Mouse (Mus musculus) C2C12 (cell line): Measurements from ENCODE around the gene Acsbg2. TPM values are rescaled to one million over a fixed set of nuclear protein-coding genes. Genes with fewer than 3 reads are reported as not detected.
"Not testable (repeated sequence)": the region's sequence is repeated elsewhere in the genome, so short reads cannot be mapped to it uniquely, and the experiment has no call there.

Experiments
- H3K27me3 ChIP-seq: one replicate; pipeline ENCODE4 v1.6.1; 2011; ENCODE audit not compliant: control insufficient read depth, insufficient read depth, insufficient read length
- H3K36me3 ChIP-seq: one replicate; pipeline ENCODE4 v1.6.1; 2011; ENCODE audit not compliant: control insufficient read depth, insufficient read depth
- H3K4me3 ChIP-seq: one replicate; pipeline ENCODE4 v1.5.1; 2011; ENCODE audit warnings: mild to moderate bottlenecking, control low read depth; ENCODE audit not compliant: poor library complexity, insufficient read depth, severe bottlenecking
- H3K79me2 ChIP-seq: one replicate; pipeline ENCODE4 v1.6.1; 2011; ENCODE audit not compliant: control insufficient read depth, insufficient read depth
- H3K79me3 ChIP-seq: one replicate; pipeline ENCODE4 v1.6.1; 2011; ENCODE audit warnings: low read depth, control low read depth
- H3ac ChIP-seq: one replicate; pipeline ENCODE3; 2011; ENCODE audit warnings: low read depth; ENCODE audit not compliant: control insufficient read depth, insufficient read length
- CEBPB ChIP-seq: IDR thresholded peaks from one replicate; pipeline ENCODE4 v1.6.1; 2011; ENCODE audit warnings: low read depth, mild to moderate bottlenecking, control low read depth, moderate library complexity
- CTCF ChIP-seq: IDR thresholded peaks from one replicate; pipeline ENCODE4 v1.5.1; 2011; ENCODE audit not compliant: control insufficient read depth, insufficient read depth, insufficient read length
- FOSL1 ChIP-seq: IDR thresholded peaks from one replicate; pipeline ENCODE4 v1.8.0; 2011; ENCODE audit warnings: mild to moderate bottlenecking, low read length; ENCODE audit not compliant: poor library complexity, insufficient read depth, severe bottlenecking
- MAX ChIP-seq: IDR thresholded peaks from one replicate; pipeline ENCODE4 v1.6.1; 2011; ENCODE audit warnings: mild to moderate bottlenecking, control low read depth
- MYOD1 ChIP-seq: IDR thresholded peaks from one replicate; pipeline ENCODE4 v1.6.1; 2011; ENCODE audit warnings: low read depth; ENCODE audit not compliant: control insufficient read depth, insufficient read length
- MYOG ChIP-seq: IDR thresholded peaks from one replicate; pipeline ENCODE4 v1.6.1; 2011; ENCODE audit not compliant: control insufficient read depth, insufficient read length; ENCODE audit errors: extremely low read depth
- USF1 ChIP-seq: IDR thresholded peaks from one replicate; pipeline ENCODE4 v1.6.1; 2011; ENCODE audit warnings: low read depth, mild to moderate bottlenecking, control low read depth, moderate library complexity
- long read RNA-seq, 2 experiments: library from polyadenylated mRNA; unstranded; transcript quantifications; one replicate each; pipeline ENCODE4 v2.0.0; 2019 to 2020
- polyA plus RNA-seq: library from polyadenylated mRNA; unstranded; fragments of >200 nt; fragmentation: generic; extraction: Trizol; gene quantifications from one replicate; pipeline ENCODE4 v1.2.1, GENCODE M21; 2012; ENCODE audit warnings: missing spikeins

Gene Acsbg2
- not detected for polyA plus RNA-seq
- long read RNA-seq, experiment 1, result 0 reads
- long read RNA-seq, experiment 2, result 0 reads

GRCm38 (mm10) chr17:56874237-56874636, at the start of gene Acsbg2:
Gene Acsbg2 (minus strand): TSS chr17:56874447.
- Histone ChIP-seq H3K4me3 (no peak within 1 kb of the TSS), H3K79me2 (no peaks in the 10 kb centered on the region), H3ac (no peak within 1 kb of the TSS), H3K79me3 (no peaks in the 10 kb centered on the region), H3K36me3 (no peaks in the 10 kb centered on the region), H3K27me3 (peaks cover 4% of the 10 kb centered on the region)
- no peak for TF ChIP-seq MAX
- no peak for TF ChIP-seq MYOG
- TF ChIP-seq USF1, result no peak
- no peak for TF ChIP-seq CTCF
- TF ChIP-seq MYOD1, result no peak

GRCm38 (mm10) chr17:56919725-56920124, 45.5 kb upstream of the Acsbg2 start:
- TF ChIP-seq CEBPB, result no peak
- TF ChIP-seq FOSL1, result no peak
- no peak for TF ChIP-seq MAX
- TF ChIP-seq MYOG, result no peak
- no peak for TF ChIP-seq USF1
- no peak for TF ChIP-seq MYOD1
- TF ChIP-seq CTCF, result no peak
- H3K79me3 ChIP-seq, result peaks cover 5% of the 10 kb centered on the region
- H3K79me2 ChIP-seq, result peaks cover 30% of the 10 kb centered on the region
- no peak overlapping the region for H3K4me3 ChIP-seq
- H3ac ChIP-seq, result no peak overlapping the region
- peaks cover 56% of the 10 kb centered on the region for H3K36me3 ChIP-seq
- no peaks in the 10 kb centered on the region for H3K27me3 ChIP-seq

- peaks cover 45% of the 10 kb centered on the region for H3K36me3 ChIP-seq
These were observed 42.9 kb upstream of the Acsbg2 start for GRCm38 (mm10) chr17:56917166-56917565.

GRCm38 (mm10) chr17:56913444-56913843, 39.2 kb upstream of the Acsbg2 start:
- no peak overlapping the region for H3ac ChIP-seq
- H3K4me3 ChIP-seq, result no peak overlapping the region
- H3K36me3 ChIP-seq, result peaks cover 30% of the 10 kb centered on the region
- H3K79me2 ChIP-seq, result peaks cover 36% of the 10 kb centered on the region
- peaks cover 3% of the 10 kb centered on the region for H3K79me3 ChIP-seq
- TF ChIP-seq USF1 (no peak), FOSL1 (no peak), MAX (no peak), CTCF (no peak), MYOG (no peak), MYOD1 (no peak), CEBPB (no peak)
- no peaks in the 10 kb centered on the region for H3K27me3 ChIP-seq

More at GRCm38 (mm10) chr17:56917166-56917565, 42.9 kb upstream of the Acsbg2 start:
- Histone ChIP-seq H3K79me3 (peaks cover 1% of the 10 kb centered on the region), H3ac (no peak overlapping the region), H3K4me3 (no peak overlapping the region), H3K27me3 (no peaks in the 10 kb centered on the region), H3K79me2 (peaks cover 33% of the 10 kb centered on the region)
- no peak for TF ChIP-seq USF1

GRCm38 (mm10) chr17:56913023-56913422, 38.8 kb upstream of the Acsbg2 start:
- Histone ChIP-seq H3K79me2 (peaks cover 41% of the 10 kb centered on the region), H3K36me3 (peaks cover 28% of the 10 kb centered on the region), H3ac (no peak overlapping the region), H3K4me3 (no peak overlapping the region), H3K27me3 (no peaks in the 10 kb centered on the region), H3K79me3 (peaks cover 3% of the 10 kb centered on the region)
- TF ChIP-seq CTCF (no peak), CEBPB (no peak), USF1 (no peak), FOSL1 (no peak), MAX (no peak), MYOD1 (no peak), MYOG (no peak)

GRCm38 (mm10) chr17:56909764-56910163, 35.5 kb upstream of the Acsbg2 start:
- not testable (repeated sequence) for H3K4me3 ChIP-seq, H3ac ChIP-seq, H3K27me3 ChIP-seq, H3K79me3 ChIP-seq
- peaks cover 21% of the 10 kb centered on the region for H3K36me3 ChIP-seq
- H3K79me2 ChIP-seq, result peaks cover 60% of the 10 kb centered on the region

GRCm38 (mm10) chr17:56907887-56908286, 33.6 kb upstream of the Acsbg2 start:
- H3K36me3 ChIP-seq, result peaks cover 22% of the 10 kb centered on the region
- H3K4me3 ChIP-seq, result no peak overlapping the region
- H3ac ChIP-seq, result no peak overlapping the region
- H3K79me3 ChIP-seq, result peaks cover 2% of the 10 kb centered on the region
- H3K79me2 ChIP-seq, result peaks cover 43% of the 10 kb centered on the region
- TF ChIP-seq MYOD1 (no peak), FOSL1 (no peak), CEBPB (no peak), CTCF (no peak), MAX (no peak), USF1 (no peak), MYOG (no peak)
- no peaks in the 10 kb centered on the region for H3K27me3 ChIP-seq
